Comparison of ENCODE assay signal across 20 mouse cellular contexts in the genomic region with DNA sequence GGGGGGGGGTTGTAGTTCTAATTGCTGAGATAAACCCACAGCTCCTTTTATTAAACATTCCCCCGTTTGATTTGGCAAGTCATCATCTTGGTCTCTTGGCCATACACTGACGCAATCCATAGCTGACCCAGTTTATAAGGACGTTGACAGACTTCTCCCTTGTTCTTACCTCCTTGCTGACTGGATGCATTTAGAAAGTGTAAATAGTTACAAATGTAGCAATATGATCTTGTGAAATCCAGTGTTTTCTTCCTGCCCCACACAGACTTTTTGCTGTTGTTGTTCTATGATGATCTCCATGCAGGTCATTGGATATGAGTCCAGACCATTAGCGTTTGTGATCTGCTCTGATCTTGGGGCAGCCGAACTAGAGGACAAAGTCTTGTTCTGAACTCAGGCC. TPM values are rescaled to one million over a fixed set of nuclear protein-coding genes. Genes with fewer than 3 reads are reported as not detected.
A peak's percentile ranks its signal among the peaks of the same experiment; 100 is the strongest.
DNase-seq lines count a peak whose midpoint lies in the region; ATAC-seq and TF ChIP-seq lines count a peak whose summit lies in the region.
"Had no signal": no experiment of that assay in that cellular context is flagged by ENCODE, and none has a peak within 500 bp of the region (broad histone marks: within the 10 kb centered on the region; RNA-seq: fewer than 3 reads in every experiment).

No protein-coding gene starts in this region.

- 56% methylated on average over 5 of the region's 5 CpGs for WGBS in lung, adult 2 months

- H3K4me1 ChIP-seq in lung, adult 2 months (ENCODE audit: control insufficient read depth, insufficient read depth, low read length) = no peaks in the 10 kb centered on the region; the same call in 1 of the 2 replicates
- H3K4me1 ChIP-seq: heart, embryonic 12.5 days had no signal

- TF ChIP-seq CTCF in lung, adult 2 months (IDR thresholded peaks at IDR 0.05; ENCODE audit: insufficient read depth, low read length) = no peak

- peak; percentile 25 to 36 for DNase-seq in lung, adult 18-20 months
- no peak for DNase-seq in lung, adult 2 months
- peak; percentile 42 for DNase-seq in lung, postnatal 36 days
- no peak for DNase-seq in lung, postnatal 4 days
- no peak for DNase-seq in thymus, adult 18-20 months
- DNase-seq: adrenal gland, postnatal 14 days; cerebellum, adult 11 months; gastrocnemius, adult 2 months; gastrocnemius, postnatal 14 days; heart, adult 18-20 months; heart, postnatal 10 days; heart, postnatal 4 days had no signal

- H3K4me3 ChIP-seq in lung, adult 2 months (replicated peaks; ENCODE audit: extremely low read depth, low read depth, low read length) = no peak overlapping the region
- H3K4me3 ChIP-seq: embryonic facial prominence, embryonic 12.5 days; embryonic facial prominence, embryonic 15.5 days; gastrocnemius, adult 2 months; heart, embryonic 12.5 days; heart, embryonic 15.5 days had no signal

- ATAC-seq in granulocyte monocyte progenitor cell, adult 5-6 weeks (replicated peaks; ENCODE audit: poor library complexity, severe bottlenecking) = peak; percentile 30
- ATAC-seq: forebrain, embryonic 14.5 days; hindbrain, postnatal 0 days; Patski had no signal

- TF ChIP-seq POLR2A in lung, adult 2 months (IDR thresholded peaks at IDR 0.05; ENCODE audit: borderline replicate concordance, extremely low read depth, low read depth, low read length) = no peak

RNA-seq across cellular contexts. Expression of a gene that starts 5.1 kb away (rescaled TPM):
- 4.6 and 6.0 TPM in 2 replicates for polyA plus RNA-seq in lung, adult 2 months (2012; rRNA removed)
- 24.6 and 40.3 TPM in 2 replicates for total RNA-seq in granulocyte monocyte progenitor cell, adult 5-6 weeks (2014; fragmentation: Nextera tagmentation)
- total RNA-seq in granulocyte monocyte progenitor cell, adult 5-6 weeks (2017) = 15.7 and 19.7 TPM in 2 replicates

Comparison
In these comparisons a context has a peak if more than half of its experiments do, and no peak if none do; other contexts are left out.
1. DNase-seq: peak in lung, adult 18-20 months (2 of 2) and lung, postnatal 36 days (single experiment); none in lung, adult 2 months (single experiment), lung, postnatal 4 days (0 of 2) and thymus, adult 18-20 months (0 of 2).